Mouse (Mus musculus) adipocyte (in vitro differentiated cells): ENCODE results near the gene Zcchc2.
A peak's percentile ranks its signal among the peaks of the same experiment; 100 is the strongest.

ENCODE experiments used
- DNase-seq: peaks from one replicate; pipeline ENCODE4 v3.0.0-alpha.2; 2016; ENCODE audit warnings: low spot score

The Zcchc2 gene

GRCm38 (mm10) chr1:106036861-106037599 is 46.8 kb downstream of the Zcchc2 start:
- DNase-seq, result peak; percentile 74

- no peak for DNase-seq
Observed at GRCm38 (mm10) chr1:106039326-106039725, 49.1 kb downstream of the Zcchc2 start.

GRCm38 (mm10) chr1:106040271-106040670 is 50.1 kb downstream of the Zcchc2 start:
- peak; percentile 24 for DNase-seq

GRCm38 (mm10) chr1:106042221-106042620 is 52.0 kb downstream of the Zcchc2 start:
- DNase-seq, result no peak

GRCm38 (mm10) chr1:106043053-106043820 is 53.0 kb downstream of the Zcchc2 start:
- peak; percentile 65 for DNase-seq

- no peak for DNase-seq
Observed at GRCm38 (mm10) chr1:106049036-106049435, 58.8 kb downstream of the Zcchc2 start.

- DNase-seq, result no peak
Observed at GRCm38 (mm10) chr1:106054978-106055377, 64.8 kb downstream of the Zcchc2 start.

- no peak for DNase-seq
Observed at GRCm38 (mm10) chr1:106058355-106058754, 68.1 kb downstream of the Zcchc2 start.

GRCm38 (mm10) chr1:106059516-106060277 is 69.5 kb downstream of the Zcchc2 start:
- peak; percentile 53 for DNase-seq

- no peak for DNase-seq
Observed at GRCm38 (mm10) chr1:106061185-106061910, 71.1 kb downstream of the Zcchc2 start.

GRCm38 (mm10) chr1:106062891-106063590 is 72.8 kb downstream of the Zcchc2 start:
- no peak for DNase-seq

GRCm38 (mm10) chr1:106063591-106064170 is 73.5 kb downstream of the Zcchc2 start:
- DNase-seq, result no peak

GRCm38 (mm10) chr1:106064291-106064690 is 74.1 kb downstream of the Zcchc2 start:
- no peak for DNase-seq

- no peak for DNase-seq
Observed at GRCm38 (mm10) chr1:106064711-106065110, 74.5 kb downstream of the Zcchc2 start.

- DNase-seq, result no peak
Observed at GRCm38 (mm10) chr1:106065679-106066078, 75.5 kb downstream of the Zcchc2 start.

- DNase-seq, result no peak
Observed at GRCm38 (mm10) chr1:106067306-106067705, 77.1 kb downstream of the Zcchc2 start.

- no peak for DNase-seq
Observed at GRCm38 (mm10) chr1:106069867-106070543, 79.8 kb downstream of the Zcchc2 start.

GRCm38 (mm10) chr1:106070814-106071213 is 80.6 kb downstream of the Zcchc2 start:
- DNase-seq, result no peak

- DNase-seq, result peak; percentile 85
Observed at GRCm38 (mm10) chr1:106071237-106072070, 81.2 kb downstream of the Zcchc2 start.
